Mouse (Mus musculus) midbrain, embryonic 16.5 days (tissue): Measurements from ENCODE around the gene Ttc13. TPM values are rescaled to one million over a fixed set of nuclear protein-coding genes. Genes with fewer than 3 reads are reported as not detected.
A peak's percentile ranks its signal among the peaks of the same experiment; 100 is the strongest.

Experiments used
- ATAC-seq: fragments of 200-750 bp; cut with Nextera tagmentation; 2 replicates; pipeline ENCODE4 v1.8.0; 2017; ENCODE audit warnings: moderate TSS enrichment
- H3K27ac ChIP-seq: fragments of 300-500 bp; sonication (generic); 2 replicates; pipeline ENCODE4 v1.5.1; 2014; ENCODE audit warnings: mild to moderate bottlenecking, low read length, mixed read lengths
- H3K27me3 ChIP-seq: fragments of 300-500 bp; sonication (generic); 2 replicates; pipeline ENCODE4 v1.6.1; 2014; ENCODE audit warnings: low read depth, low read length, mixed read lengths; ENCODE audit not compliant: control insufficient read depth, insufficient read depth
- H3K36me3 ChIP-seq: fragments of 300-500 bp; sonication (generic); 2 replicates; pipeline ENCODE4 v1.6.1; 2014; ENCODE audit warnings: mild to moderate bottlenecking, low read length, moderate library complexity, mixed read lengths; ENCODE audit not compliant: control insufficient read depth, insufficient read depth
- H3K4me1 ChIP-seq: fragments of 300-500 bp; sonication (generic); 2 replicates; pipeline ENCODE4 v1.6.1; 2014; ENCODE audit warnings: mild to moderate bottlenecking, low read length, mixed read lengths; ENCODE audit not compliant: control insufficient read depth, insufficient read depth
- H3K4me2 ChIP-seq: fragments of 300-500 bp; sonication (generic); 2 replicates; pipeline ENCODE4 v1.6.1; 2014; ENCODE audit warnings: mild to moderate bottlenecking, low read length, mixed read lengths
- H3K4me3 ChIP-seq: fragments of 300-500 bp; sonication (generic); 2 replicates; pipeline ENCODE4 v1.5.1; 2014; ENCODE audit warnings: low read depth, mild to moderate bottlenecking, low read length, moderate library complexity, mixed read lengths
- H3K9ac ChIP-seq: fragments of 300-500 bp; sonication (generic); 2 replicates; pipeline ENCODE4 v1.6.1; 2014; ENCODE audit warnings: low read depth, low read length, mixed read lengths
- H3K9me3 ChIP-seq: fragments of 300-500 bp; sonication (generic); replicated peaks from 2 replicates; pipeline ENCODE4 v1.6.1; 2014; ENCODE audit warnings: mild to moderate bottlenecking, low read length, mixed read lengths; ENCODE audit not compliant: control insufficient read depth, poor library complexity, severe bottlenecking
- whole genome bisulfite sequencing: fragments of 180-500 bp; shearing (Covaris S2); extraction: QIAGEN DNeasy Blood & Tissue Kit; methylation state at CpG from one replicate; pipeline ENCODE4 v1.1.7; 2014; 5-methylcytosine and 5-hydroxymethylcytosine counted together
- polyA plus RNA-seq: library from polyadenylated mRNA; unstranded; fragments of >200 nt; fragmentation: Nextera tagmentation; extraction: Ambion mirVana; gene quantifications from 2 replicates; pipeline ENCODE4 v1.2.1, GENCODE M21; 2015

Ttc13 gene
- polyA plus RNA-seq, 1 experiment from 2014 or later, result 64.6 TPM

DNA sequence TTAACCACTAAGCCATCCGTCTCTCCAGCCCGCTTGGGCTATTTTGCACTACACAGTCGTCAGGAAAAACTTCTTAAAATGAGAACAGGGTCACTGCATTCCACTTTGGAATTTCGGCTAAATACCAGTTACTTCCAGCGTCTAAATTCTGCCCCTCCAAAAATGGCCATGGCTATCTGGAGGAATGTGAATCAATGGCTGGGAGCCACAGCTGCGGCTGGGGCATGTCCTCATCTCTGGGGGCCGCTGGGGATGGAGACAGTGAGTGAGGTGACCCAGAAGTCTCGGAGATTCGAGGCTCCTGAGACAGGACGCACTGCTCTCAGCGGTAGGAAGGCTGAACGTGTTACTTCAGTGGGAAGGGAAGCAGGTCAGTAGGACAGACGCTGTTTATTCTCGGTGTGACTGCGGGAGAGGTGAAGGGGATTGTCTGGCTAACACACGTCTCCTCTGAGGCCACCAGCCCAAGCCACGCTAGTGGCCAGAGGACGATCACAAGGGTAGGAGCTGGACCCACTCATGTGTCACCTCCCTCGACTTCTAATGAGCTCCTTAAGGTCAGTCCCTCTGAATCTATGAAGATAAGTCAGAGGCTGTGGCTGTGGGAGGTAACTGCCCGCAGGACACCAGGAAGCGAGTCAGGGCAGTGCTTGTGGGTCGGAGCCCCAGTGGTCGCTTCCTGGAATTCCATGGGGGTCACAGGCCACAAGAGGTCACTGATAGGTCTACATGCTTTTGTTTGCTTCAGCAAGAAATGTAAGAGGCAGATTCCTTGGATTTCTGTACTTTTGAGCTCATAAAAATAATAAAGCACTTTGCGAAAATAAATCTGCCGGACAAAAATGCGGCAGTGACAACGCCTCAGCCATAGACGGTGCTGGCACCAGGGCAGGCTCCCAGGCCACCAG is 68.0 kb downstream of the Ttc13 start:
- ATAC-seq, result no peak
- WGBS, result 76% methylated on average over 28 of the region's 28 CpGs
- Histone ChIP-seq H3K4me1 (peaks cover 10% of the 10 kb centered on the region; the same call in 1 of the 2 replicates), H3K27ac (no peak overlapping the region), H3K9ac (no peak overlapping the region), H3K27me3 (no peaks in the 10 kb centered on the region), H3K36me3 (peaks cover 3% of the 10 kb centered on the region; the same call in 1 of the 2 replicates), H3K4me2 (no peak overlapping the region), H3K9me3 (no peaks in the 10 kb centered on the region), H3K4me3 (no peak overlapping the region)

DNA sequence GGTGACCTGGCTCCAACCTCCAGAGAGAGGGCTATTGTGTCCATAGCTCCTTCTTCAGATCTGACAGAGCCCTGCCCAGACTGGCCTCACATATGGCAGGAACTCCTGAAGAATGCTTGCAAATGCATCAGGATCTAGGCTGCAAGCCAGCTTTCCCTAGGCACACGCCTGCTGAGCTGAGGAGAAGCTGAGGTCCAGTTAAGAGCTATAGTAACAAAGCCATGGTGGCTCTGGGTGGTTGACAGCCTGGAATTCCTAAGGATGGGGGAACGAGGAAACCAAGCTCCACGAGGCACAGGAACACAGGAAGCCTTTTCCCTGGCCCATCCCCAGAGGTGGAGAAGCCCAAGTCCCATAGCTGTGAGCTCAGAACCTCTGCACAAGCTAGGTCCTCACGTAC is 69.2 kb downstream of the Ttc13 start:
- no peak overlapping the region; the same call in 1 of the 2 replicates for H3K27ac ChIP-seq
- ATAC-seq, result no peak
- no peak overlapping the region for H3K4me3 ChIP-seq
- WGBS, result 41% methylated on average over 4 of the region's 4 CpGs
- H3K9me3 ChIP-seq, result no peaks in the 10 kb centered on the region
- no peaks in the 10 kb centered on the region for H3K27me3 ChIP-seq
- peaks cover 3% of the 10 kb centered on the region; the same call in 1 of the 2 replicates for H3K36me3 ChIP-seq
- H3K4me2 ChIP-seq, result no peak overlapping the region
- no peak overlapping the region for H3K9ac ChIP-seq
- H3K4me1 ChIP-seq, result peaks cover 8% of the 10 kb centered on the region; the same call in 1 of the 2 replicates

DNA sequence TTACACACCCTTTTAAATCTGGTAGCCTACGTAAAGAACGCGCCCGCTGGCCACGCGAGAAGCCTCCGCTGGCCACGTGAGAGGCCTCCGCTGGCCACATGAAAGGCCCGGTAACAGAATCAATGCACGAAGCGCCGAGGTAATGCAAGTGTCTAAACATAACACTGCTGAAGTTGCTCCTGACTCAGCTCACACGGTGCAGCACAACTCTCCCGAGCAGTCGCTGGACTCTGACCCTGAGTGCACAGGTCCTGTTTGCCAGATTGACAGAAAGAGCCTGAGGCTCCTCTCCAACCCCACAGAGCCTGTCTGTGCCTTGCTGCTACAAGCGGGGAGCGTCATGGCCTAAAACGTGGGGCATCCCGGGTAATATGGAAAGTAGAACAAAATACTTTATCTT is 70.0 kb downstream of the Ttc13 start:
- no peaks in the 10 kb centered on the region for H3K9me3 ChIP-seq
- H3K27me3 ChIP-seq, result no peaks in the 10 kb centered on the region
- no peak overlapping the region for H3K4me3 ChIP-seq
- no peak overlapping the region for H3K27ac ChIP-seq
- peaks cover 8% of the 10 kb centered on the region; the same call in 1 of the 2 replicates for H3K4me1 ChIP-seq
- ATAC-seq, result no peak
- H3K4me2 ChIP-seq, result no peak overlapping the region
- 93% methylated on average over 20 of the region's 20 CpGs for WGBS
- peaks cover 3% of the 10 kb centered on the region; the same call in 1 of the 2 replicates for H3K36me3 ChIP-seq
- no peak overlapping the region for H3K9ac ChIP-seq

DNA sequence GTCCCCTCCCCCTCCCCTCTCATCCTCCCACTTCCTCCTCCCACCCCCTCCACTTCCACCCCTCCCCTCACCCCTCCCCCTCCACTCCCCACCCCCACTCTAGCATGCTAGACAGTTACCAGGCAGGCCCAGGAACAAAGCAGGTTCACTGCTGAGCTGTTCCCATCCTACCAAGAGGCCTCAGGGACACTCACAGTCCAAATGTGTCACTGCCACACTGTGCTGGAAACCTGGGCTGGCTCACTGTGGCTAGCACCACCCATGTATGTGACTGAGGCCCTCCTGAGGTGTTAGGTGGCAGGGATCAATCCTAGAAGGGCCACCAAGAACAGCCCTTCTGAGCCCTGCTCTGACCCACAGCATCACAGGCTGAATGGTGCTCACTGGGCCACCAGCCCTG is 73.5 kb downstream of the Ttc13 start:
- ATAC-seq, result no peak
- Histone ChIP-seq H3K27ac (no peak overlapping the region), H3K27me3 (no peaks in the 10 kb centered on the region), H3K9me3 (no peaks in the 10 kb centered on the region), H3K36me3 (no peaks in the 10 kb centered on the region), H3K4me3 (no peak overlapping the region), H3K4me1 (peaks cover 15% of the 10 kb centered on the region), H3K4me2 (no peak overlapping the region), H3K9ac (no peak overlapping the region)

DNA sequence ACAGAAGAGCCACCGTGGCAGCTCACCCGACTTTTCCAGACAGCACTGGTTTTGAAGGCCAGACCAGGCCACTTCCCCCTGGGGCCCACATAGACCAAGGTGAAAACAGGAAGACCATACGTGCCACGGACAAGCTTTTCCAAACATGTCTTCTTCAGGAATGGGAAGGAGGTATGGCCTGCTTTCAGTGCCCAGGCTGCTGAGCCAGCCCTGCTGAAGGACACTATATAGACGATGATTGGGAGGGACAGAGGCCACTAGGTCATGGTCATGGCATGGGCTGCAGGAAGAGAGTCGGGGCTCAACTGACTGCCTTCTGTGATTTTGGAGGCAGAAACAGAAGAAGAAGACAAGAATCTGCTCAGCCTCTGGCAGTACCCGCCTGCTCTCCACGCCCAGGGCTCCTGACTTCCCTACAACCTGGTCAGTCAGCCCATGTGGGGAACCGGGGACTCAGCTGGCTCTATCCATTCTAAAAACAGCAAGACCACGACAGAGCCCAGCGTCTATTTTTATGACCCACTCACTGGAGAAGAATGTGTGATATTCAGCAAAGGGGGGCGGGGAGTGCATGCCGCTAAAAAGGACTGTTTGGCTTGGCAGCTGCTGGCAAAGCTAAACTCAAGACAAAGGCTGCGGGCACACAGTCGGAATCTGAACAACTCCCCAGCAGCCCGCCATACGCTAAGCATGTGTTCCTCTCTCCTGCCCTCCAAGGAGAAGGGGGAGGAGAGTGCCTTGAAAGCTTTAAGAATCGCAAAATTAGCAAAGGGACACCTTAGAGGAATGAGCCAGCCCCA is 78.0 kb downstream of the Ttc13 start:
- peaks cover 4% of the 10 kb centered on the region; the same call in 1 of the 2 replicates for H3K36me3 ChIP-seq
- peak; percentile 63 for ATAC-seq

DNA sequence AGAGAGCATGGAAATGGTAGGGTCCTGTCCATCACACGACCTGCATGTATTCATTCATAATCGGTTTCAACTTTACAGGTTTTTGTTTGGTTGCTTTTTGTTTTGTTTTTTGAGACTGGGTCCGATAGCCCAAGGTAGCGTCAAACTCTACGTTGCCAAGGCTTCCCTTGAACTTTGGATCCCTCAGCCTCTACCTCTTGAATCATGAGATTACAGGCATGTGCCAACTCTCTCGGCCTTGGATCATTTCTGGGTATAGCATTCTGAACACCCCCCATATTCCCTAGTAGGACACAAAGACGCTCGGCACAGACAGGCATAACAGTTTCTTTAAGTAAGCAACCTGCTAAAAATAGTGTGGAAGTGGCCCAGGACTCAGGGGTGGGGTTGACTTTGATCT is 80.2 kb downstream of the Ttc13 start:
- peaks cover 7% of the 10 kb centered on the region for H3K4me1 ChIP-seq
- 97% methylated on average over 8 of the region's 8 CpGs for WGBS
- no peaks in the 10 kb centered on the region for H3K27me3 ChIP-seq
- no peak overlapping the region for H3K9ac ChIP-seq
- ATAC-seq, result no peak
- no peak overlapping the region for H3K4me2 ChIP-seq
- peaks cover 18% of the 10 kb centered on the region for H3K36me3 ChIP-seq
- H3K27ac ChIP-seq, result no peak overlapping the region
- no peak overlapping the region for H3K4me3 ChIP-seq
- no peaks in the 10 kb centered on the region for H3K9me3 ChIP-seq

More for the DNA sequence above, 78.0 kb downstream of the Ttc13 start:
- Histone ChIP-seq H3K4me2 (peak overlapping the region; percentile 15; the same call in 1 of the 2 replicates), H3K27ac (peak overlapping the region; percentile 51), H3K4me3 (no peak overlapping the region), H3K9ac (0 out of 2 replicates have a peak overlapping the region, but pooled peaks have one; percentile 17), H3K9me3 (no peaks in the 10 kb centered on the region), H3K27me3 (no peaks in the 10 kb centered on the region), H3K4me1 (peaks cover 11% of the 10 kb centered on the region)
- WGBS, result 58% methylated on average over 18 of the region's 18 CpGs

DNA sequence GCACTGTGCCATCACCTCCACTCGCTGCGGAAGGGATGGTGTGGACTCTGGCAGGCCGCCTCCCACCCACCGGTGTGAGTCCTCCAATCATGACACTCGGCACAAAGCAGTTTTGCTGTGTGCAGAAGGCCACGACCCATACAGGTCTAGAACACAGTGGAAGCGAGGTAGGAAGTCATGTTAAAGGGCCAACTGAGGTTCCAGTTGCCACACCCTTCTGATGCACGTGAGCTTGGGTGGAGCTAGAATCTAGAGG is 86.6 kb downstream of the Ttc13 start:
- 89% methylated on average over 8 of the region's 8 CpGs for WGBS
- Histone ChIP-seq H3K9ac (no peak overlapping the region), H3K4me3 (no peak overlapping the region), H3K4me1 (no peaks in the 10 kb centered on the region), H3K27ac (no peak overlapping the region), H3K9me3 (no peaks in the 10 kb centered on the region), H3K27me3 (no peaks in the 10 kb centered on the region), H3K4me2 (no peak overlapping the region), H3K36me3 (peaks cover 16% of the 10 kb centered on the region)
- ATAC-seq, result no peak

DNA sequence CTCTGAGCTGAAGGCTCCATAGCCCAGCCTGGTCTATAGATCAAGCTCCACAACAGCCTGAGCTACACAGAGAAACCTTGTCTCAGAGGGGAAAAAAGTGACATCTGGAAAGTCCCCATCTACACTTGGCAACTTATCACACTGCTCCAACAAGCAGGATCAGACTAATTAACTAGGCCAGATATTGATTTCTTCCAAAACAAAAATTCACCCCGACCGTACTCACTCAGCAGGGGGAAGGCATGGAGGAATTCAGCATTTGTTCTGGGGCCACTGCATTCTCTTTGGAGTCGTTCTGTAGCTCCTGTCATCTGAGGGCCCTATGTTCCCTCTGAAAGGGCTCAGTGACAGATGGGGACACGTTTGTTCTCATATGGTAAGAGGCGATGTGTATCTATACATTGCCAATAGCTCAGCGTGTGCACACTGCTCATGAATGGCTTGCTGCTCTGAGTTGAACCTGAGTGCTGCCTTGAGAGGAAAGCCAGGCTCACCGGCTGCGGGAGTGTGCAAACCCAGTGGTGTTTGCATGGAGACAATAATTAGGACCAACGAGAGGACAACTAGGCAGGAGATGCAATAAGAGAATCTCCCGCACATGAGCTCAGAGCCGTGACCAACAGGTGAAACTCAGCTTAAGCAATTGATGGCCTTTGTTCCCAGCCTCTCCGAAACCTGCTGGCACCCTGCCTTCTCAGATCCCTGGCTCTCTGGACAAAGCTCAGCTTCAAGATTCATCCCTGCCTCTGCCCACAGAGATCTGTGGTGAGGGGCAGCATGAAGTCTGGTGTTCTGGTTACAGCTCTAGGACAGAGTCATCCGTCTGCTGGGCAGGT is 87.2 kb downstream of the Ttc13 start:
- WGBS, result 66% methylated on average over 13 of the region's 13 CpGs

More for the DNA sequence above, 87.2 kb downstream of the Ttc13 start:
- no peak for ATAC-seq
- H3K27me3 ChIP-seq, result no peaks in the 10 kb centered on the region
- no peaks in the 10 kb centered on the region for H3K9me3 ChIP-seq
- peaks cover 16% of the 10 kb centered on the region for H3K36me3 ChIP-seq
- no peak overlapping the region for H3K4me3 ChIP-seq
- H3K9ac ChIP-seq, result no peak overlapping the region
- no peaks in the 10 kb centered on the region for H3K4me1 ChIP-seq
- no peak overlapping the region for H3K27ac ChIP-seq
- no peak overlapping the region for H3K4me2 ChIP-seq
